Mouse (Mus musculus): ENCODE results near the gene Gm45808.
"Not testable (repeated sequence)": the region's sequence is repeated elsewhere in the genome, so short reads cannot be mapped to it uniquely, and the experiment has no call there.

Gene Gm45808

DNA sequence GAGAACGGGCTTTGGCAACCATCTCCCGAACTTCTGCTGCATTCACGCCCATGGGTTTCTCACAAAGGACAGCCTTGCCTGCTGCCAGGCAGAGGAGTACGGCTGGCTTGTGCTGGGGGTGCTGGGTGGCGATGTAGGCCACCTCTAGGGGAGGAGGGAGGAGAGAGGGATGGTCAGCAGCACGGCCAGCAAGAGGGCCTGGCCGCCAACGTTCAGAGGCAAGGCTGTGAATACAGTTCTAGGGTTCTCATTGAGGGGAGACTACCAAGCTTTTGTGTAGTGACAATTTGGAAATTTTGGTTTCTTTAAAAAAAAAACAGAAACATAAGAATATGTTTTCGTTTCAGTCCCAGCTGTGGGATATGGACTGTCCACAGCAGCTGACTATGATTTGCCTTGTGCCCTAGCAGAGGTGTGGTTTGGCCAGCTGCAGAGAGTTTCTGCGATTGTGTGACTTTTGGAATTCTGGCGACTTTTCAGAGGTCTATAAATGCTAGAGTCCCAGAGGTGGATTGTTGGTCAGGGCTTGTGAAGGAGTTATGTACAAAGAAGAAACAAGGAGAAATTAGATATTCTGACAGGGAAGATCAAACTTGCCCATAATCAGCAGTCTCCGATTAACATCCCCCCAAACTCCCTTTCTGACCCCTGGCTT is at the start of gene Gm45808:
Gene Gm45808 (minus strand): TSS at position 51 of the 655 bp plus-strand sequence.
- no peak for DNase-seq

DNA sequence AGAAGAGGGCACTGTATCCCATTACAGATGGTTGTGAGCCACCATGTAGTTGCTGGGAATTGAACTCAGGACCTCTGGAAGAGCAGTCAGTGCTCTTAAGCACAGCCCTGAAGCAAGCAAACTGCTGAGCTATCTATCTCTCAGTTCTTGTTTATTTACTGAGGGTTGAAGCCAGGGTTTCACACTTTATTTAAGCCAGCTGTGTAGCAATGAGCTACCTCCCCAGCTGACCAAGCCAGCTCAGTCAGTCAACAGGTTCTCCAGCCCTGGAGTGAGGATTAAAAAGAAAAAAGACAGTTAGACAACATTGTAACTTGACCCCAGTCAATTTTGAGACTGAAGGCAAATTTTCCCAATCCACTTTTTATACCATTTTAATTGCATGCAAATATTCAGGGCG is 49.1 kb upstream of the Gm45808 start:
- DNase-seq, result no peak

DNA sequence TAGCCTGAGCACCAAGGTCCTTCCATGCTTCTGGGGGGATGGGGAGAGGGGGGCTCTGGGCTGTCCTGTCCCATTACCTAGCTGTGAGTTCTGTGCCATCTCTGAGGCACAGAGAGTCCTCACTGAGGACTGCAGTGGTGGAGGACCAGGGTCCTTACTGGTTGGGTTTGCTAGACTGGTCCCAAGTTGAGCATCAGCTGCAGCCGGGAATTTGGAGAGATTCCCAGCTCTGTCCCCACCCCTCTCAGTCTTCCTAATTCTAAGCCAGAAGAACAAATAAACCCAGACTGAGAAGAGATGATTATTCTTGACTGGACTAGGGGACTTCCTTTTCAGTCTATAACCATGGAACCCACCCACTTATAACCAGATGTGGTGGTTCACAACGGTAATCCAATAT is 44.0 kb upstream of the Gm45808 start:
- peak; percentile 95 for DNase-seq

DNA sequence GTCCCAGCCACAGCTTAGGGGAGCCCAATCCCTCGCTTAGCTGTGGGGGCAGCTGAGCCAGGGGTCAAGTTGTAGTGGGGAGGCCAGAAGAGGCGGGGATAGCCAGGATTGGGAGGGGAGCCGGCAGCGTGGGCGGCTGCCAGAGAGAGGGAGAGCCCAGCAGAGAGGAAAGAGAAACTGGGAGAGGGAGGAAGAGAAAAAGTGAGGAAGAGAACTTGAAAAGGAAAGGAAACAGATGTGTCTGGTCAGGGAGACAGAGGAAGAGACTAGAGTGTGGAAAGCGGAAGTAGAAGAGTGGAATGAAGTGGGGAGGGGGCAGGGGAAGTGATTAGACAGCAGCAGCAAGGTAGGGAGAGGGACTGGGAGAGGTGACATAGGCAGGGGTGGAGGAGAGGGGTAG is 42.9 kb upstream of the Gm45808 start:
- peak; percentile 97 for DNase-seq

DNA sequence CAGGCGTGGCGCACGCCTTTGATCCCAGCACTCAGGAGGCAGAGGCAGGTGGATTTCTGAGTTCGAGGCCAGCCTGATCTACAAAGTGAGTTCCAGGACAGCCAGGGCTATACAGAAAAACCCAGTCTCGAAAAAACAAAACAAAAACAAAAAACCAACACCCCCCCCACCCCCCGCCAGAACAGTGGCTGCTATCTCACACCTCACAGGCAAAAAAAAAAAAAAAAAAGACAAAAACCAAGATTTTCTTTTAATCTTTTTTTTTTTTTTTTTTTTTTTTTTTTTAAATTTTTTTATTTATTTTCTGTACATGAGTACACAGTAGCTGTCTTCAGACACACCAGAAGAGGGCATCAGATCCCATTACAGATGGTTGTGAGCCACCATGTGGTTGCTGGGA is 40.6 kb upstream of the Gm45808 start:
- not testable (repeated sequence) for DNase-seq

DNA sequence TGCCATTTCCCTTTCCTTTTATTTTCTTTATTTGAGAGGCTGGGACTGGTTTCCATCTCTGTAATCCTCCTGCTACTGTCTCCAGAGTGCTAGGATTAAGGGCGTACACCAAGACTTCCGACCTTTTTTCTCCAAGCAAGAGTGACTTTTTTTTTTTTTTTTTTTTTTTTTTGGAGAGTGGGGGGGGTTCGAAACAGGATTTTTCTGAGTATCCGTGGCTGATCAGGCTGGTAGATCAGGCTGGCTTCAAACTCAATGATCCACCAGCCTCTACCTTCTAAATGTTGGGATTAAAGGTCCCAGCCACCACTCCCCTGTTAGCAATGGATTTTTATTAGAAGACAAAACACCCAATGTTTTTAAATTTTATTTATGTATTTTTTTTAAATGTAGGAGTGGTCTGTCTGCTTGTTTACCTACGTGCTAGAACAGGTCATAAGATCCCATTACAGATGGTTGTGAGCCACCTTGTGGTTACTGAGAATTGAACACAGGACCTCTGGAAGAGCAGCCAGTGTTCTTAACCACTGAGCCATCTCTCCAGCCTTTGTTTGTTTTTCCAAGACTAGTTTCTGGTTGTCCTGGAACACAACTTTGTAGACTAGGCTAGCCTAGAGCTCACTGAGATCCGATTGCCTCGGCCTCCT is 40.0 kb upstream of the Gm45808 start:
- peak; percentile 94 for DNase-seq

DNA sequence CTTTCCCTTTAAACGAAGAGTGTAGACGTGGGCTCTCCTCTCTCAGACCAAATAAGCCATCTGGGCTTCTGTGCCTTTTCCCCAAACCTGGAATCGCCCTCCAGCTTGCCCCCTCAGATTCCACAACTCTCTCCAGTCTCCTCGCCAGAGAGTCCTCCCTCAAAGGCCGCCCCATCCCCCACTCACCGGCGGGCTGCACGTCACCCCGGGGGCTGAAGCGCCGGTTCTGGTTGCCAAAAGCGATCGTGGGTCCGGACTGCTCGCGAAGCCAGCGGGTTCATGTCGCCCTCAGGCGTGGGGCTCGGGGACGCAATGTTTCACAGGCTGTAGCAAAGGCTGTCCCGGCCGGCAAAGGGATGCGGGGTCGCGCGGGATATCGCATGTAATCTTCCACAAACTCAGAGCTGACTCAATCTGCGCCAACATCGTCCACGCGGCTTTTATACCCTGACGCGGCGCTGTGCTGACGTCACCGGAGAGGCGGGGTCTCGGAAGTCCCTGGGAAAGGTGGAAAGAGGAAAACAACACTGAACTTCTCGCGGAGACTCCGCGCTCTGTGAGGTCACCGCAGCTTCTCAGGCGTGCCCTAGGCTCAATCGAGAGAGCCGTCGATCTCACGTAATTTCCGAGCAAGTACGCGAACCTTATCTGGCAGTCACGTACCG is 39.3 kb upstream of the Gm45808 start, which contains the start of the genes Ppp1r15a and Plekha4:
Gene Ppp1r15a (minus strand): TSS at position 460 of the 665 bp plus-strand sequence.
Gene Plekha4 (plus strand): TSS at position 522 of the 665 bp plus-strand sequence.
- peak; percentile 100 for DNase-seq

DNA sequence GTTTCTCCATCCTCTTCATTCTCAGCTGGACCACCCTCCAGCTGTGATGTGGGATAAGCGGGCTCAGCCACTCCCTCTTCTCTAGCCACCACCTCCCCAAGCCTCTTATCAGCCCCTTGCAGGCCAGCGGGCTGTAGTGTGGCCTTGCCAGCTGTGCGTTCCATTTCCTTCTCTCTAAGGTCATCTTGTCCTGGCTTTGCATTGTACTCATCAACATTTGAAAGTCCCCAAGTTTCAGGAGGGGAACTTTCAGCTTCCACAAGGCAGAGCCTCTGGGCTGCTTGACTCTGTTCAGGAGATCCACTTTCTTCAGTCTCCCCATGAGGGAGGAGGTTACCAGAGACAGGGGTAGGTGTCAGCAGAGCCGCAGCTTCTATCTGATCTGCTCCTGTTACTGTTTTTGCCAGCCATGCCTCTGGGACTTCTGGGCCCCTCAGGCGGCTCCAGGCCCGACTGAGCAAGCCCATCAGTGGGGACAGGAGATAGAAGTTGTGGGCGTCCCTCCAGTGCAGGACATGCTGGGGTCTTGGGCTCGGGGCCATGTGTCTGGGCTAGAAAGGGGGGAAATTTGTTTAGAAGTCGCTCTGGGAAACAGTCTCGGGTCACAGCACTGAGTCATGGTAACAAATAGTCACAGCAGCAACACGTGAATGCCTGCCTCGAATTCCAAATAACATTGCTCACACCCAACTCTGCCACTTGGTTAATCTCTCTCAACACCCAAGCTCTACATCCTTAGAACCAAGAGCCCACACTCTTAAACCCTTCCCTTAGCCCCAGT is 38.4 kb upstream of the Gm45808 start:
- DNase-seq, result peak; percentile 98

DNA sequence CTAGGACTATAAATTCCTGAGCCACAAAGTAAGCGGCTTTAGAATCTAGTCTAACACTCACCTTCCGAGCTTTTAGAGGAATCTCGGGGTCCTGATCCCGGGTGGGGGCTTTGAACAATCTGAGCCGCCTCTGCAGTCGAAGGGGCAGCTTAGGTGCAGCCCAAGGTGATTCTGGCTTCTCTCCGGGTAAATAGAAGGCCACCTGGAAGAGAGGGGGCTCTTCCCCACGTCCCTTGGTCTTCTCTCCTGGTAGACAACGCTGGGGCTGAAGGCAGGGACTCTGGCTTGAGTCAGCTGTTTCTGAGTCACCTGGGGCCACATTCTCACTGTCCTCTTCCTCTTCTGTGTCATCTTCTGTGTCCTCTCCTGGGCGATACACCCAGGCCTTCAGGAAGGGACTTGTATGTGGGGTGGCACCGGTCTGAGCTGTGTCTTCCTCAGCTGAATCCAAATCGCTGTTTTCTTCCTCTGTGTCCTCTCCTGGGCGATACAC is 37.1 kb upstream of the Gm45808 start:
- peak; percentile 93 for DNase-seq

DNA sequence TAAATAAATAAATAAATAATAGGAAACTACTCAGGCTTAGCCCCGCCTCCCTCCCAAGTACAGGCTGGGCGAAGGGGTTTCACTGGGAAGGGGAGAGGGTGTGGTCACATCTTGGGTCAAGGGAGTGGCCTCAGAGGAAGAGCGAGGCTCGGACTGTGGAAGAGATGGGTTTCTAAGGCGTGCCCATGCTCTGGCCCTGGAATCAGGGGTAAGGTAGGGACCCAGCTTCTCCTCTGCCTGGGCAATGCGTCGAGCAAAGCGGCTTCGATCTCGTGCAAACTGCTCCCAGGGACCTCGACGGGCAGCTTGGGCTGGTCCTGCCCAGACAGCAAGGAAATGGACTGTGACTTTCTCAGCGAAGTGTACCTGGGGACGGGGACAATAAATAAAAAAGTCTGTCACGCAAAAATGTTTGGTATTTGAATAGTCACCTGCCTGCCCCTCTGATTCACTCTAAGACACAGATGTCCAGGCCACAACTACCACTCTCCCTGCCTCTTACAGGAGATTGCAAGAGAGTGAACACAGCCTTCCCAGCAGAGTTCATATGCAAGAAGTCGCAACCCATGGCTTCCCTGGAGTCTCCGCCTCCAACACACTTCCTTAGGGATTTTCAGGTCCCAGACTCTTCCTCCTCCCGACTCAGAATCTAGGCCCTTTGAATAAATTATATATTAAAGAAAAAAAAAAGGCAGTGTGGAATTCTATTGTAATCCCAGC is 36.5 kb upstream of the Gm45808 start:
- DNase-seq, result peak; percentile 93

DNA sequence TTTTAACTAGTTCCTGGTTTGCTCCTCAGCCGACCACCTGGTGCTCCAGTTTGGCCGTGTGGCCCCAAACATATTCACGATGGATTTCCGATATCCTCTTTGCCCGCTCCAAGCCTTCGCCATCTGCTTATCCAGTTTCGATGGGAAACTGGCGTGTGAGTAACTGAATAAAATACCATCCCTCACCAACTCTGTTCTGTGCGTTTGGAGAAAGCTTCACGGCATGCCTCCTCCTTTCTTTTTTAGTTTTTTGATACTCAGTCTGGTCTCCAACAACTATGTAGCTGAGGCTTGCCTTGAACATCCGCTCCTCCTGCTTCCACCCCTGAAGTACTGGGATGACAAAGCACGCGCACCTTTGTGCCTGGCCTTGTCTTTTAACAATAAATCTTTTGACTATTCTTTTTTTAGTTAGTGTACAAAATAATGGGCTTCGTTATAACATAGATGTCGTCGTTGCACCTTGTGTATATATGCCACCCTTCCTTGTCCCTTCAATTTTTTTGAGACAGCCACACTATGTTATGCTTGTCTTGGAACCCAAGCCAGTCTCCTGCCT is 35.7 kb upstream of the Gm45808 start:
- DNase-seq, result no peak

DNA sequence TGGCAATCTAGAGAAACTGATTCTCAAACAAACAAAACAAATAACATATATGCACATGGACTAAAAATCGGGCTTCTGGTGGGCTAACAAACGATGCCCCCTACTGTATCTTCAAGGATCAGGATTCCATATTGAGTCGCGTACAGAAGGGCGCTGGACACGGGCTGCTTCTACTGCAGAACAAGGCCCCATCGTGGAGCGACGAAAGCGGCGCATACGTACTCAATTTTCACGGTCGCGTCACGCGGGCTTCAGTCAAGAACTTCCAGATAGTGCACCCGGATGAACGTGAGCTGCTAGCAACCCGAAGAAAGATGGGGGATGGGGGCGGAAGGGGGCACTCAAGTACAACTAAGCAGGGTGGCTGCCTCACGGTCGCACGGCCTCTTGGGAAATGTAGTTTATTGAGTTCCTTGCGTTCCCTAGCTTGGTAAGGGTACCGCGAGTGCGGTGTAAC is 35.1 kb upstream of the Gm45808 start:
- peak; percentile 99 for DNase-seq

DNA sequence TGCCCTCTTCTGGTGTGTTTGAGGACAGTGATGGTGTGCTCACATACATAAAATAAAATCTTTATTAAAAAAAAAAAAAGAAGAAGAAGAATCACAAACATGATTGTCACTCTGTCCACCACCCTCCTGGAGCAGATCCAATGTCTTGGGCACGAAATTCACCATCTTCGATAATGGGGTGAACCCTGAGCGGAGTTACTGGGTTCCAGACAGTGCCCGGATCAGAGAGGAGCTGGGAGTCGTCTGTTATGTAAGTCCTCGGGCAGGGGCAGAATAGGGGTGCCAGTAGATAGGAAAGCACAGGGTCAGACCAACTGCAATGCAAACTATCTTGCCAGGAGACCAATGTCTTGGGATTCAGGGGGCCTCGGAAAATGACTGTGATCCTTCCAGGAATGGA is 34.0 kb upstream of the Gm45808 start:
- DNase-seq, result peak; percentile 90

DNA sequence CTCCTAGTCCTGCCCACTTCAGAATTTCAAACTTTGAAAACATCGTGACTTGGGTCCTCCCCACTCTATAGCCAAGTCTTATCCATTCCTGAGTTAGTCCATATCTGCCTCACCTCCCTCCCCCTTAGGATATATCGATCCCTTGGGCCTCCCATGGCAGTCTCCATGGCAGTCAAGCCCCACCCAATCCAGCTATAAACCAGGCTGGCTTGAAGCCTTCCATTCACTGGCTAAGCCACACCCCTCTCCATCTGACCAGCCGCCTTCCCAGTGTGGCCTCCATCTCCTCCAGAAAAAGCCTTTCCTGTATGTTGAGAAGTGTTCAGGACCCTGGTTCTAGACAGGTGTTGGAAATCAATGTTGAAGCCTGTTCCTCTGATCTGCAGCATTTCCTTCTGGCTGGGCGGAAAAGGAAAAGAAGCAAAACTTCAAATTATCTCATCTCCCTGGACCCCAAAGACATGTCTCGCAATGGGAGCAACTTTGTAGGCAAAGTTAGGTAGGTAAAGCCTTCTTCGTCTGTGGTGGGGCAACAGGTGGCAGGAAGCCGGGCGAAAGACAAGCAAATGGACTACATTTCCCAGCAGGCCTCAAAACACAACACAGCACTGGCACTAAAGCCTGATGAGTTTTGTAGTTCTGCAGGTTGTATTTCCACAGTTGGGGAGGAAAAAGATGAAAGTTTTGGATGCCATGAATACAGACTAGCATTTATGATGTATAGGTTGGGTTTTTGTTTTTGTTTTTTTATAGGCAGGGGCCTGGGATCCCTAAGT is 32.9 kb upstream of the Gm45808 start:
- DNase-seq, result no peak

DNA sequence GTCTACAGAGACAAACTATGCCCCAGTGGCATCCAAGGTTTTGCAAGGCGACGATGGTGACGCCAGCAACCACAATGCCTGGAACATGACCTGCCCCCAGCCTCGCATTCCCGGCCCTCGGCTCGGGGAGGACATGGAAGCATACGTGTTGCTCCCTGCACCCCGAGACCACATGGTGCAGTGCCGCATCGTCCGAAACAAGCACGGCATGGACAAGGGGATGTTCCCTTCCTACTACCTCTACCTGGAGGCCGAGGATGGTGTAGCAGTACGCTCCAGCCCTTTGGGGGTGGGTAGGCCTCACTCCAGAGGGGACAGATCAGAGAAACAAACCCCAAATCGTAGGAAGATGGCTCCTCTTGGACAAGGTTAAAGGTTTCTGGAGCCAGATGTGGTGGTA is 32.0 kb upstream of the Gm45808 start:
- peak; percentile 90 for DNase-seq

DNA sequence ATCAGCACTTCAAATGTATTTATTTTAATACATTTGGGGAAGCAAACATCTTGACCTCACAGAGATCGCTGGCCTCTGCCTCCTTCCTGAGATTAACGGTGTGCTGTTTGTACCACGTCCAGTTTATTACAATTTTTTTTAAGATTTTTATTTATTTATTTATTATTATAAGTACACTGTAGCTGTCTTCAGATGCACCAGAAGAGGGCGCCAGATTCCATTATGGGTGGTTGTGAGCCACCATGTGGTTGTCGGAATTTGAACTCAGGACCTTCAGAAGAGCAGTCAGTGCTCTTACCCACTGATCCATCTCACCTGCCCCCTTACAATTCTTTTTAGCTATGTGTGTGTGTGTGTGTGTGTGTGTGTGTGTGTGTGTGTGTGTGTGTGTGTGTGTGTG is 30.2 kb upstream of the Gm45808 start:
- DNase-seq, result not testable (repeated sequence)

DNA sequence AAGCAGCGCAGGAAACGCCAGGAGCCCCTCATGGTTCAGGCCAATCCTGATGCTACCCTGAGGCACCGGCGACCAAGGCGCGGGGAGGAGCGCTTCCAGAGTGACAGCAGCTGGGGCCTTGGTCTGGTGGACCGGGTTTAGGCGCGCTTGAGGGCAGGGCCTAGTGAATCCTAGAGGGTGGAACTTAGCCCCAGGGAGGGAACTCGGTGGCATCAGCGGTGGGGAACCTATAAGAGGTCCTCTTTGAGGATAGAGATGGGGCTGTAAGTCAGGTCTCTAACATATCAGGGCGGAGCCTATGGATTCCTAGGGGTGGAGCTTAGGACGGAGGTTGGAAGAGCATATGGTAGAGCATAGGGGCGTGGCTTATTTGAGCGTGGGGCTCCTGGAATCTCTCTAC is 28.8 kb upstream of the Gm45808 start:
- no peak for DNase-seq

DNA sequence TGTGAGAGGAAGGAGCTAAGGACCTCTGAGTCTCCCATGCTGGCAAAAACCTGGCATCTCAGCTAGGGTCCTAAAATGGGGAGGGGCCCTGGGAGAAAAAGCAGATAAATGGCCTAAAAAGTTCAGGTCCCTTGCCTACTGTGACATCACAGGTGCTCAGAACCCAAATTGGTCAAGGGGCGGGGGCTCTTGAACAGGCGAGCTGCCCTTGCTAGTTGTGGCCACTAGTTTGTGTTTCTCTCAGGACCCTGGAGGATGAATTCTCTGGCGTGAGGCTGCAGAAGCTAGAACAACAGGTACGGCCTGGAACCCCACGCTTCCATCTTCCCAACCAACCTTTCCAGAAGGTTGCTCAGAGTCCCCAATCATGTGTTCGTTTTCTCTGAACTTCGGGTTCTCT is 27.8 kb upstream of the Gm45808 start:
- DNase-seq, result no peak

DNA sequence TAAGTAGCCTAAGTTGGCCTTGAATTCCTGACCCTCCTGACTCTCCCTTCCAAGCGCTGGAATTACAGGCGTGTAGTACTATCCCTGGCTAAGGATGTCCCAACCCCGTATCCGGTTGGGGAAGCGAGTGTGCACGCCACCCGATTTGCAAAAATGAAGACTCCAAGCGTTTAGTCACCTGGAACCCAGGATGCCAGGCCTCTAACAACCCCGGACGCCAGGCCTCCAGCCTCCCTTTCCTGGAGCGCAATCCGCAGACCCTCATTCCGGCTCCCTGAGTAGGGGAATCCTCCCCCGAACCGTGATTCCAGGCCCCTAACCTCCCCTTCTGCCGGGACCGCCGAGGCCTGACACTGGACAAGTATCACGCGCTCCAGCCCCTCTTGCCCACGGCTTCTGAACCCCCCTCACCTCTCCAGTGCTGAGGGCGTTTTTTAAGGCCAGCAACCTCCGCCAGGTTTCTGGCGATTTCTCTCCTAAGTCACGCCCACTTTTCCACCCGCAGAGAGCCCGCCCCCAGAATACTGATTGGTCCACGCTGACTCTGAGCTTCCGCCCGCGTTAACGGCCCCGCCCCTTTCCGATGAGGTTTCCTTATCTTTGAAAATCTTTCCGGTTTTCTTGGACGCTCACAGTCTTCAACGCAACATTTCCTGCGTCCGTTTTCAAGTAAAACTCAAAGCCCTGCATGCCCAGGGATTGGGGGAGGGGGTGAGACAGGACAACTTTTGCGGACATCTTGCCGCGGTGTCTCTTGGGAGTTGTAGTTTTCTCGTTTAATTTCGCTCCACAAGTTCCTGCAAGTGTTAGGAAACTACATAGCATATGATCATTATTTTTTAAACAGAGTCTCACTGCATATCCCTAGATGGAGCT is 23.5 kb upstream of the Gm45808 start, which contains the start of gene Nucb1:
Gene Nucb1 (minus strand): TSS at position 495 of the 876 bp plus-strand sequence.
- DNase-seq, result peak; percentile 99
